Mouse (Mus musculus): Measurements from ENCODE around the gene Large2. TPM values are rescaled to one million over a fixed set of nuclear protein-coding genes. Genes with fewer than 3 reads are reported as not detected.

Gene Large2
- total and polyA plus RNA-seq, 3 experiments = 0.84 TPM; not detected in 2

DNA sequence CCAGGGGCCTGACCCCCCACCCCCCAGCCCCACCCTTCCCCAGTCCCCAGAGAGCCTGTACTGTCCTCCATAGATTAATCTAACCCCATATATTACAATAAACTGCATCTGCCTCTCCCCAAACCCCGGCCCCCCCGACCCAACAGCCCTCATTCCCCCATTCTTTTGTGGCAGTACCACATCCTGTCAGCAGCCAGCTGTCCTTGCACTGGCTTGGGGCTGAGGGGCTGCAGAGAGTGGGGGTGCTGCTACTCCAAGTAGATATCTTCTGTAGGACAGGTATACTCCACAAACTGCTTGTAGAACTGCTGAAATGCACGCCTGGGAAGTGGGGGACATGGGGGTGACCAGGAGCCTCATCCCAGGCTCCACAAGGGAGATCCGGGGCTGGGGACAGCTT lies 9.4 kb upstream of the Large2 start:
- WGBS = 68% methylated on average over 4 of the region's 4 CpGs
- H3K4me3 ChIP-seq = no peak overlapping the region
- no peak overlapping the region for H3K9ac ChIP-seq (ENCODE audit: low read depth, low read length)
- H3K27ac ChIP-seq = no peak overlapping the region
- no peaks in the 10 kb centered on the region for H3K79me2 ChIP-seq (replicated peaks; ENCODE audit: control insufficient read depth, insufficient read depth, low read length)
- no peaks in the 10 kb centered on the region for H3K36me3 ChIP-seq (ENCODE audit: control insufficient read depth, insufficient read depth, low read length)
- intact Hi-C loops (cut with DNase I) = no loop called here
- DNase-seq = no peak
- TF ChIP-seq EP300 (IDR thresholded peaks at IDR 0.05; ENCODE audit: insufficient read depth, low read depth, low read length) (no peak), CTCF (IDR thresholded peaks at IDR 0.05) (no peak), POLR2A (IDR thresholded peaks at IDR 0.05; ENCODE audit: insufficient read depth, low read depth, low read length) (no peak)
- H3K4me1 ChIP-seq (ENCODE audit: control insufficient read depth, insufficient read depth, low read length) = peaks cover 2% of the 10 kb centered on the region; the same call in 1 of the 2 replicates
- H3K27me3 ChIP-seq (ENCODE audit: control insufficient read depth, insufficient read depth, low read length) = no peaks in the 10 kb centered on the region

- Histone ChIP-seq H3K27ac (no peak overlapping the region), H3K9ac (ENCODE audit: low read depth, low read length) (no peak overlapping the region), H3K4me1 (ENCODE audit: control insufficient read depth, insufficient read depth, low read length) (no peaks in the 10 kb centered on the region), H3K36me3 (ENCODE audit: control insufficient read depth, insufficient read depth, low read length) (no peaks in the 10 kb centered on the region), H3K79me2 (replicated peaks; ENCODE audit: control insufficient read depth, insufficient read depth, low read length) (no peaks in the 10 kb centered on the region), H3K27me3 (ENCODE audit: control insufficient read depth, insufficient read depth, low read length) (no peaks in the 10 kb centered on the region), H3K4me3 (no peak overlapping the region)
- intact Hi-C loops (cut with DNase I) = no loop called here
- WGBS = 88% methylated on average over 4 of the region's 4 CpGs
- no peak for TF ChIP-seq EP300 (IDR thresholded peaks at IDR 0.05; ENCODE audit: insufficient read depth, low read depth, low read length)
- TF ChIP-seq POLR2A (IDR thresholded peaks at IDR 0.05; ENCODE audit: insufficient read depth, low read depth, low read length) = no peak
- no peak for TF ChIP-seq CTCF (IDR thresholded peaks at IDR 0.05)
- DNase-seq = no peak
These were observed 8.1 kb upstream of the Large2 start for GRCm38 (mm10) chr2:92382759-92383158.

DNA sequence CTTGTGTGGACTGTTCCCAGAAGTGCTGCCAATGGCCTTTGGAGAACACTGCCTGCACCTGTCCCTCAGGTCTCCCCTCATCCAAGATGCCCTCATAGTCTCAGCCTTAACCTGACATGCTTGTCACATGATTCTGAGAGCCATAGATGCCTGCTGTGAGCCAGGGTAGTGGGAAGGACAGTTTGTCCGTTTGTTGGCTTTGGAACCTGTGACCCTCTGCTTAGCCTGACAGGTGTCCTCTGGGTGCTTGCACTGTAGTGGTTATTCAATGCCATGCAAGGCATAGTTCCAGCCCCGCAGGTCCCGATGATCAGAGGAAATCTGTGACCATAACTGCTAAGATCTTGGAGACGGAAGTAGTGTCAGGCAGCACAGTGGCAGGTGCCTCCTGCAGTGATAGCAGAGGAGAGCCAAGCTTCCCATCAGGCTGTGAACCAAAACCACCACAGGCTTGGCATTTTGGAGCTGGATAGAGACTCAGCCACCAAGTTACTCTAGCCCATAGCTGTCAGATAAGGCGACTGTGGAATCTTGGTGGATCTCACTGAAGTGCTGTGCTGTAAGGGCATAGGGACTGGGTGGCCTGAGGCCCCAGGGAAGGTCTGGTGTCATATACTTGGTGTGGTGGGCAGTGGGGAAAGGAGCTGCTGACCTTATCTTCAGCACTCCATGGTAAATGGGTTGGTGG lies 7.4 kb upstream of the Large2 start, which contains the start of gene 1700029I15Rik:
Gene 1700029I15Rik (plus strand): TSS at position 638 of the 688 bp plus-strand sequence.
- H3K4me1 ChIP-seq (ENCODE audit: control insufficient read depth, insufficient read depth, low read length) = no peaks in the 10 kb centered on the region
- H3K27ac ChIP-seq = no peak within 1 kb of the TSS
- DNase-seq = no peak
- no peak within 1 kb of the TSS for H3K4me3 ChIP-seq
- intact Hi-C loops (cut with DNase I) = no loop called here
- H3K36me3 ChIP-seq (ENCODE audit: control insufficient read depth, insufficient read depth, low read length) = no peaks in the 10 kb centered on the region
- H3K27me3 ChIP-seq (ENCODE audit: control insufficient read depth, insufficient read depth, low read length) = no peaks in the 10 kb centered on the region
- no peak for TF ChIP-seq POLR2A (IDR thresholded peaks at IDR 0.05; ENCODE audit: insufficient read depth, low read depth, low read length)
- no peak for TF ChIP-seq EP300 (IDR thresholded peaks at IDR 0.05; ENCODE audit: insufficient read depth, low read depth, low read length)
- no peak for TF ChIP-seq CTCF (IDR thresholded peaks at IDR 0.05)
- H3K79me2 ChIP-seq (replicated peaks; ENCODE audit: control insufficient read depth, insufficient read depth, low read length) = no peaks in the 10 kb centered on the region
- 89% methylated on average over 5 of the region's 5 CpGs for WGBS
- H3K9ac ChIP-seq (ENCODE audit: low read depth, low read length) = no peak within 1 kb of the TSS

DNA sequence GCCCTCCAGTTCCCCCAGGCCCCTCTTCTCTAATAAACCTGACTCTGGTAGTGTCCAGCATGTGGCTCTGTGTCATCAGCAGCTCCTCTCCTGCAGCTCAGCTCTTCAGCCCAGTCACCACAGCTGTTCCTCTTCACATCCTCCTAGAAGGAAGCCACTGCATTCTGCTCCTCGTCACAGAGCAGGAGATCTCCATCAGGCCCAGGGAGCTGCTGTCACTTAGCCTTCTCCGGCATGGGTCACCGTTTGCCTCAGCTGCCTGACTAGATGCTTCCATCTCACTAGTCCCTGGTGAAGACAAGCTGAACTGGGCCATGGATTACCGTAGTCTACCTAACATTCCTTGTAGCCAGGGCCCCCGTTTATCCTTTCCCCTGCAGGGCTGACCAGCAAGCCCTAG lies 6.5 kb upstream of the Large2 start:
- intact Hi-C loops (cut with DNase I) = no loop called here
- no peak for TF ChIP-seq CTCF (IDR thresholded peaks at IDR 0.05)
- TF ChIP-seq POLR2A (IDR thresholded peaks at IDR 0.05; ENCODE audit: insufficient read depth, low read depth, low read length) = no peak
- TF ChIP-seq EP300 (IDR thresholded peaks at IDR 0.05; ENCODE audit: insufficient read depth, low read depth, low read length) = no peak
- WGBS = 79% methylated on average over 5 of the region's 5 CpGs

GRCm38 (mm10) chr2:92380495-92381050 lies 5.9 kb upstream of the Large2 start:
- WGBS = 82% methylated on average over 6 of the region's 6 CpGs
- intact Hi-C loops (cut with DNase I) = no loop called here

More for the DNA sequence above, 6.5 kb upstream of the Large2 start:
- no peak overlapping the region for H3K27ac ChIP-seq
- no peaks in the 10 kb centered on the region for H3K36me3 ChIP-seq (ENCODE audit: control insufficient read depth, insufficient read depth, low read length)
- H3K4me3 ChIP-seq = no peak overlapping the region
- no peak for DNase-seq
- no peaks in the 10 kb centered on the region for H3K27me3 ChIP-seq (ENCODE audit: control insufficient read depth, insufficient read depth, low read length)
- H3K9ac ChIP-seq (ENCODE audit: low read depth, low read length) = no peak overlapping the region
- no peaks in the 10 kb centered on the region for H3K79me2 ChIP-seq (replicated peaks; ENCODE audit: control insufficient read depth, insufficient read depth, low read length)
- H3K4me1 ChIP-seq (ENCODE audit: control insufficient read depth, insufficient read depth, low read length) = no peaks in the 10 kb centered on the region

More at GRCm38 (mm10) chr2:92380495-92381050, 5.9 kb upstream of the Large2 start:
- Histone ChIP-seq H3K4me1 (ENCODE audit: control insufficient read depth, insufficient read depth, low read length) (peaks cover 2% of the 10 kb centered on the region; the same call in 1 of the 2 replicates), H3K9ac (ENCODE audit: low read depth, low read length) (no peak overlapping the region), H3K27me3 (ENCODE audit: control insufficient read depth, insufficient read depth, low read length) (no peaks in the 10 kb centered on the region), H3K79me2 (replicated peaks; ENCODE audit: control insufficient read depth, insufficient read depth, low read length) (no peaks in the 10 kb centered on the region), H3K27ac (no peak overlapping the region), H3K36me3 (ENCODE audit: control insufficient read depth, insufficient read depth, low read length) (no peaks in the 10 kb centered on the region), H3K4me3 (no peak overlapping the region)
- no peak for DNase-seq
- TF ChIP-seq POLR2A (IDR thresholded peaks at IDR 0.05; ENCODE audit: insufficient read depth, low read depth, low read length) = no peak
- no peak for TF ChIP-seq EP300 (IDR thresholded peaks at IDR 0.05; ENCODE audit: insufficient read depth, low read depth, low read length)
- TF ChIP-seq CTCF (IDR thresholded peaks at IDR 0.05) = no peak

Data from heart, adult 2 months (tissue).